Mouse (Mus musculus): Measurements from ENCODE around the gene Dcps. TPM values are rescaled to one million over a fixed set of nuclear protein-coding genes. Genes with fewer than 3 reads are reported as not detected.
A peak's percentile ranks its signal among the peaks of the same experiment; 100 is the strongest.

The Dcps gene
- polyA plus RNA-seq, 1 experiment from 2014 or later, result 98.4 TPM

DNA sequence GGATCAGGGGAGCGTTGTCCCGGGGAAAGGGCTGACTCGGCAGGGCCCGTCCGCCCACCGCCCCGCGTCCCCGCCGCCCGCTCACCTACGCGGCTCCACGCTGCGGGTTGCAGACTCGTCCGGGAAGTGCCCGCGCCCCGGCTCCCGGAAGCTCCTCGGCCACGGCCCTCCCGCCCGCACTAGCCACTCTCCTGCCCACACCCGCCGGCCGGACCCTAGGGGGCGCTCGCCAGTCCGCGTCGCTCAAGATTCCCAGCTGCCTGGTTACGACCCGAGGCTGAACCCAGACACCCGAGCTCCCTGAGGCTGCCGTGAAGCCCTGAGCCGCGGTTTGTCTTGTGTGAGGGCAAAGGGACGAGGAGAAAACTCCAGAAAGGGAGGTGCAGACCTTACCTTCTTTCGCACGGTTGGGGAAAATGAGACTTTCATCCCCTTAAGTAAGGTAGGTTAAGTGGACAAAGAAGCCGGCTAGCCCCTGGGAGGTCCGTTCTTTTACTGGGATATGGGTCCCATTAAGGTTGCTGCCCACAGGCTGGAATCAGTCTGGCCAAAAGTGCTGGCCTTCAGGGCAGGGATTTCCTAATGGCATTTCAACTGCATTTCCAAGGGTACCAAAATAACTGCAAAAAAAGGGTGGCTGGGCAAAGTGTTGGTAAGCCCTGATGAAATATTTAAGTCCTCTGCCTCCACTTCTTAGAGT lies 24.1 kb upstream of the Dcps start, which contains the start of the genes Srpr and Tirap:
Srpr (plus strand) TSS at position 404 of the 700 bp plus-strand sequence.
Tirap (minus strand) TSS at position 520 of the 700 bp plus-strand sequence.
- Histone ChIP-seq H3K27me3 (ENCODE audit: insufficient read depth, low read length) (no peaks in the 10 kb centered on the region), H3K27ac (ENCODE audit: low read length) (peak within 1 kb of the TSS; percentile 55; the same call in 1 of the 2 replicates), H3K36me3 (ENCODE audit: insufficient read depth, low read length) (peaks cover 6% of the 10 kb centered on the region), H3K4me1 (ENCODE audit: insufficient read depth, low read length) (peaks cover 16% of the 10 kb centered on the region; the same call in 1 of the 2 replicates), H3K4me3 (ENCODE audit: low read length) (peak within 1 kb of the TSS; percentile 71), H3K4me2 (replicated peaks; ENCODE audit: low read depth, low read length) (peak within 1 kb of the TSS; percentile 83), H3K9ac (replicated peaks; ENCODE audit: low read length) (peak within 1 kb of the TSS; percentile 86), H3K9me3 (ENCODE audit: low read length) (no peaks in the 10 kb centered on the region)
- ATAC-seq (ENCODE audit: low FRiP score, low TSS enrichment), result peak; percentile 95
- under 1% methylated on average over 36 of the region's 44 CpGs for WGBS

DNA sequence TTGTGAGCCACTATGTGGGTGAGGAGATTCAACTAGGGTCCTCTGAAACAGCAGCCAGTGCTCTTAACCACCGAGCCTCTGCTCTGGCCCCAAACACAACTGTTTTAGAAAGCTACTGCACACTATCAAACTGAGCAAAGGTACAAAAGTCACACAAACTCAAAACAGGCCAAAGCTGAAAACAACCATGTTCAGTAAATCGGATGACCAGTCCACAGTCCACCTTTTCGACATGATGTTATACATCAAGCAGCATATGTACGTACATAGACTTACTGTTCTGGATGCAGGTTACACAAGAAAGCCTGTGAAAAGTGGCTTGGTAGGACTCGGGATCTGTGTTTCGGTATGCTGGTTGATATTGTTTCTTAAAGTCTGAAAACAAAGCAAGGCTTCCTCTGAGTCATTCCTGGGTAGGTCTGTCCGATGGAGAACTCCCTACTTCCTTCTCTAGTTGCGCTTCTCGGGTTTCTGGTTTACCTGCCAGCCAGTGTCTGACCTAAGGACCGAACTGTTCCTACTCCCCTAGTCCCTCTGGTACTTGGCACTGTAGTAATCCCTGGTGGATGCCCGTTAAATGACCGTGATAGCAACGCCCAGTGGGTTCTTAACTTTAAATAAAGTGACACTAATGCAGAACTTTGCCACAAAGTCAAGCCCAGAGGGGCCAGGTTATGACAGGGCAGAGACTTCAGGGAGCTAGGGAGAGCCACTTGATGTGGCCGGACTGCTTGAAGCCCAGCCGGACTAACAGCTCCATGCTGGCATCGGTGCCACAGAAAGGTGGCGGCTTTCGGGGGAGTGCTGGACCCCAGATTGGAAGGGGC lies 23.3 kb upstream of the Dcps start:
- Histone ChIP-seq H3K4me1 (ENCODE audit: insufficient read depth, low read length) (peaks cover 16% of the 10 kb centered on the region; the same call in 1 of the 2 replicates), H3K27me3 (ENCODE audit: insufficient read depth, low read length) (no peaks in the 10 kb centered on the region), H3K27ac (ENCODE audit: low read length) (peak overlapping the region; percentile 55; the same call in 1 of the 2 replicates), H3K36me3 (ENCODE audit: insufficient read depth, low read length) (no peaks in the 10 kb centered on the region), H3K4me2 (replicated peaks; ENCODE audit: low read depth, low read length) (peak overlapping the region; percentile 83), H3K9me3 (ENCODE audit: low read length) (no peaks in the 10 kb centered on the region), H3K9ac (replicated peaks; ENCODE audit: low read length) (peak overlapping the region; percentile 86), H3K4me3 (ENCODE audit: low read length) (peak overlapping the region; percentile 71)
- WGBS, result 23% methylated on average over 18 of the region's 18 CpGs
- peak; percentile 66 for ATAC-seq (ENCODE audit: low FRiP score, low TSS enrichment)

DNA sequence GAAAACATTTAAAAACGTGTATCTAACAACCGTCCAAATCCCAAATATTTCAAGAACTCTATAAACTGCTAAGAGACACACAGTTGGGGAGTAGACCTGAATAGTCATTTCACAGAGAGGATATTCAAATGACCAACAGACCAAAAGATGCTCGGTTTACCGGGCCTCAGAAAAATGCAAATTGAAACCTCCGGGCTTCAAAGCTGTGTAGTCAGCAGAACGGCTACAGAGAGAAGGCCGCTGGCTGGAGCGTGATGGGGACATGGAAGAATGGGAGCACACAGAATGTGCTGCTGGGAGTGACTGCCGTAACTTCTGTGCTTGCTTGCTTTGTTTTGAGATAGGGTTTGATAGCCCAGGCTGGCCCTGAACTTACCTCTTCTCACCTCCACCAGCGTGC lies 22.5 kb upstream of the Dcps start:
- Histone ChIP-seq H3K4me1 (ENCODE audit: insufficient read depth, low read length) (peaks cover 16% of the 10 kb centered on the region; the same call in 1 of the 2 replicates), H3K9me3 (ENCODE audit: low read length) (no peaks in the 10 kb centered on the region), H3K36me3 (ENCODE audit: insufficient read depth, low read length) (no peaks in the 10 kb centered on the region), H3K9ac (replicated peaks; ENCODE audit: low read length) (no peak overlapping the region), H3K4me3 (ENCODE audit: low read length) (no peak overlapping the region), H3K27me3 (ENCODE audit: insufficient read depth, low read length) (no peaks in the 10 kb centered on the region), H3K27ac (ENCODE audit: low read length) (no peak overlapping the region), H3K4me2 (replicated peaks; ENCODE audit: low read depth, low read length) (peak overlapping the region; percentile 83)
- WGBS, result 74% methylated on average over 10 of the region's 10 CpGs
- ATAC-seq (ENCODE audit: low FRiP score, low TSS enrichment), result no peak

DNA sequence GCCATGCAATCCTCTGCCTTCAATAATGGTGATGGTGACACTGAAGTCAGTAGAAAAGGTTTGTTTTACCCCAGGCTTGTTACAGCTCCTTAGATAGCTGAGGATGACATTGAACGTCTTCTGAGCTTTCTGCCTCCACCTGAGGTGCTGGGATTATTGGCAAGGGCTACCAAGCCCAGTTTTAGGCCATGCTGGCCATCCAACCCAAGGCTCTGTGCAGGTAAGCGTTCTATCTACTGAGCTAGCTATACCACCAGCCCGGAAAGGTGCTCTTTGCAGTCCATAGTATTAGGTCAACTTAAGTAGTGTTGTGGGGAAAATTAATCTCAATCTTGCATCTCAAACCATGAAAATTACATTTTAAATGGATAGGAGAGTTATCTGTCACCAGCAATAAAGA lies 21.8 kb upstream of the Dcps start:
- ATAC-seq (ENCODE audit: low FRiP score, low TSS enrichment), result no peak
- peaks cover 16% of the 10 kb centered on the region; the same call in 1 of the 2 replicates for H3K4me1 ChIP-seq (ENCODE audit: insufficient read depth, low read length)
- H3K36me3 ChIP-seq (ENCODE audit: insufficient read depth, low read length), result no peaks in the 10 kb centered on the region
- H3K27me3 ChIP-seq (ENCODE audit: insufficient read depth, low read length), result no peaks in the 10 kb centered on the region
- 90% methylated on average over 3 of the region's 3 CpGs for WGBS
- H3K4me3 ChIP-seq (ENCODE audit: low read length), result no peak overlapping the region
- H3K27ac ChIP-seq (ENCODE audit: low read length), result no peak overlapping the region
- H3K9me3 ChIP-seq (ENCODE audit: low read length), result no peaks in the 10 kb centered on the region
- H3K9ac ChIP-seq (replicated peaks; ENCODE audit: low read length), result no peak overlapping the region
- no peak overlapping the region for H3K4me2 ChIP-seq (replicated peaks; ENCODE audit: low read depth, low read length)

DNA sequence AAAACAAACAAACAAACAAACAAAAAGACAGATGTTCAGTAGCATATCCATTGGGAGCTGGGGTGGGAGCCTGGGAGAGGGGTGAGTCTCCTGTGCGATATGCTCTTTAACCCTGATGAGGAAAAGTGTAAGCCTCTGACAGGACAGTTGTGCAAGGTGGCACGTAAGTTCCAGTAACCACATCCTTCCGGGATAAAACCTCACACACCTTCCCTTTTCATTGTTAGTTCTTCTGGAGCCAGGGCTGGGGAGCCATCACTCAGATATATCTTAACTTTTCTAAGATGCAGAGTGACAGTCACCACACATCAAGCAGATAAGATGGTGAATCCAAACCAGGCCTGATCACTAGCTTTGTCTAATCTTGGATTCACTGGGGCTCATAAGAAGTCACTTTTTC lies 18.2 kb upstream of the Dcps start:
- Histone ChIP-seq H3K9ac (replicated peaks; ENCODE audit: low read length) (no peak overlapping the region), H3K4me3 (ENCODE audit: low read length) (no peak overlapping the region), H3K9me3 (ENCODE audit: low read length) (no peaks in the 10 kb centered on the region), H3K36me3 (ENCODE audit: insufficient read depth, low read length) (peaks cover 13% of the 10 kb centered on the region), H3K27me3 (ENCODE audit: insufficient read depth, low read length) (no peaks in the 10 kb centered on the region), H3K4me1 (ENCODE audit: insufficient read depth, low read length) (peaks cover 6% of the 10 kb centered on the region; the same call in 1 of the 2 replicates), H3K4me2 (replicated peaks; ENCODE audit: low read depth, low read length) (no peak overlapping the region), H3K27ac (ENCODE audit: low read length) (no peak overlapping the region)
- 98% methylated on average over 3 of the region's 3 CpGs for whole genome bisulfite sequencing
- no peak for ATAC-seq (ENCODE audit: low FRiP score, low TSS enrichment)

DNA sequence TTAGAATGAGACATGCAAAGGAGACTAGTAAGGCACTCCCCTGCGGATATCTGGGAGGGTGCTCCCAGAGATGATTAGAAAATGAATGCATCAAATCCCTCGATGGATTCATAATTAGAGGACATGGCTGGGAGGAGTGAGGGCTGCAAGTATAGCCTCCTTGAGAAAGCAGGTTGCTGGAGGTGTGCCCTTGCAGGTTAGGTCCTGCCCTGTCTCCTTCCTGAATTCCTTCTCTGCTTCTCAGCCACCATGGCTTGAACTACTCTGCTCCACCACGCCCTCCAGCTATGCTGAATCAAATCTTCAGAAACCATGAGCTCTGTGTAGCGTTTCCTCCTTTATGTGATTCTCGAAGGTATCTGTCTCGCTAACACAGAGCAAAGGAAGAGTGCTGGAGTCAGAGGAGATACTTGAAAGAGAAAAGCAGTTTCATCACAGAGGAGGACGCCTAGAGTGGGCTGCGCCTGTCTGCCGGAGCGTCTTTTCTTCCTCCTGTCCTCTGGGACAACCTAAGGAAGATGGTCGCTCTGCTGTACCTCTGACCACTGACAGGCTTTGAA lies 17.2 kb upstream of the Dcps start:
- Histone ChIP-seq H3K27me3 (ENCODE audit: insufficient read depth, low read length) (no peaks in the 10 kb centered on the region), H3K4me2 (replicated peaks; ENCODE audit: low read depth, low read length) (no peak overlapping the region), H3K9ac (replicated peaks; ENCODE audit: low read length) (no peak overlapping the region), H3K9me3 (ENCODE audit: low read length) (no peaks in the 10 kb centered on the region), H3K4me3 (ENCODE audit: low read length) (no peak overlapping the region), H3K4me1 (ENCODE audit: insufficient read depth, low read length) (no peaks in the 10 kb centered on the region), H3K36me3 (ENCODE audit: insufficient read depth, low read length) (peaks cover 20% of the 10 kb centered on the region), H3K27ac (ENCODE audit: low read length) (no peak overlapping the region)
- no peak for ATAC-seq (ENCODE audit: low FRiP score, low TSS enrichment)
- 84% methylated on average over 11 of the region's 11 CpGs for WGBS

DNA sequence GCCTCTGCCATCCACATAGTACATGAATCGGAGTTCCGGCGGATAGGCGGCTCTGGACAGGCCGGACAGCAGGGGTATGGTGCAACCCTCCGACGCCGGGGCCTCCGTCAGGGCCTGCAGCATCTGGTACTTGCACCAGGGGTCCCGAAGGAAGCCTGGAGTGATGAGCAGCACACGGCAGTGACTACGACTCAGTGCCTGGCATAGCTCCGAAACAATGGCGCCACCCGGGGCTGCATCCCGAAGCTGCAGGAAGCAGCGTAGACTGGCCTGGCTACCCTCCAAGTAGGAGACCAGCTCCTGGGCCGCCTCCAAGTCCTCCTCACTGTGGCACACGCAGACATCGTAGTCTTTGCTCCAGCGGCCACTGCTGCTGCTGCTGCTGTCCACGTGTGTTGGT lies 12.8 kb upstream of the Dcps start:
- no peak overlapping the region for H3K4me2 ChIP-seq (replicated peaks; ENCODE audit: low read depth, low read length)
- no peaks in the 10 kb centered on the region for H3K4me1 ChIP-seq (ENCODE audit: insufficient read depth, low read length)
- 82% methylated on average over 22 of the region's 22 CpGs for WGBS
- H3K27ac ChIP-seq (ENCODE audit: low read length), result no peak overlapping the region
- H3K9ac ChIP-seq (replicated peaks; ENCODE audit: low read length), result no peak overlapping the region
- ATAC-seq (ENCODE audit: low FRiP score, low TSS enrichment), result 0 out of 2 replicates have a peak, but pooled peaks have one; percentile 12
- H3K9me3 ChIP-seq (ENCODE audit: low read length), result no peaks in the 10 kb centered on the region
- no peak overlapping the region for H3K4me3 ChIP-seq (ENCODE audit: low read length)
- no peaks in the 10 kb centered on the region for H3K27me3 ChIP-seq (ENCODE audit: insufficient read depth, low read length)
- peaks cover 26% of the 10 kb centered on the region for H3K36me3 ChIP-seq (ENCODE audit: insufficient read depth, low read length)

DNA sequence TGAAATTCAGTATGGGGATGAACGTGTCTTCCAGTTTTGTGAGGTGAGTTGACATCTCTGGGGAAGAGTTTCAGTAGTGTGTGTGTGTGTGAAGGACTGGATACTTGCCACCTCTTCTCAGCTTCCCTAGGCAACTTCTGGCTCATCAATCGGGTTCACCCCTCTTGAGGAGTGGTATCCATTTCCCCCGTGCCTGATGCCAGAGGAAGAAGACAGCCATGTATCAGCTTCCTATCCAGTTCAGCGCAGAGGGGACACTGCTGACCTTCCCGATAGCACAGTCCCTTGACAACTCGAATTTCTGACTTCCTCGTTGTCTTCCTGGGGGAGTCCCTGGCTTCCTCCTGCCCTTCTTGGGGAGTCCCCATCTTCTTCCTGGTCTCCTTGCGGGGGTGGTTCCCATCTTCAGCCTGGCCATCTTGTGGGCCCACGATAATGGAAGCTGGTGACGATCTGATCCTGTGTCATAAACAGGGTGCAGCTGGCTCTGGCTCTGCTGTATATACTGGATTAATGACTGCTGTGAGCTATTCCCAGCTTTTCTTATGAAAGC lies 11.6 kb upstream of the Dcps start:
- Histone ChIP-seq H3K9me3 (ENCODE audit: low read length) (no peaks in the 10 kb centered on the region), H3K4me3 (ENCODE audit: low read length) (no peak overlapping the region), H3K4me1 (ENCODE audit: insufficient read depth, low read length) (no peaks in the 10 kb centered on the region), H3K9ac (replicated peaks; ENCODE audit: low read length) (no peak overlapping the region), H3K27ac (ENCODE audit: low read length) (no peak overlapping the region), H3K36me3 (ENCODE audit: insufficient read depth, low read length) (peaks cover 26% of the 10 kb centered on the region), H3K4me2 (replicated peaks; ENCODE audit: low read depth, low read length) (no peak overlapping the region), H3K27me3 (ENCODE audit: insufficient read depth, low read length) (no peaks in the 10 kb centered on the region)
- WGBS, result 82% methylated on average over 10 of the region's 10 CpGs
- ATAC-seq (ENCODE audit: low FRiP score, low TSS enrichment), result no peak

DNA sequence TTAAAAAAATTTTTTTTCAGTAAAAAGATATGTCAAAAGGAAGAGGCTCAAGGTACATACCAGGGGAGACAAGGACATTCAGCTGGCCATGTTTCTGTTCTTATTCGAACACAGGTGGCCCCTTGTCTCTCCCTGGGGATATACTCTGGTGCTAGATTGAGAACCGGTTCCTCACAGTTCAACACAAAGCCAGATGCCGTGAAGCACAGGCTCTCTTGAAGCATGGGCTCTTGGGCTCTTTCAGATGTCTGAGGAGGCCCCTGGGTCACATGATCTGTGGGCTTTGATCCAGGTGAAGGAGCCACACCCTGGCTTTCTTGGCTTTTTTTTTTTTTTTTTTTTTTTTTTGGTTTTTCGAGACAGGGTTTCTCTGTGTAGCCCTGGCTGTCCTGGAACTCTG lies 10.6 kb upstream of the Dcps start:
- H3K36me3 ChIP-seq (ENCODE audit: insufficient read depth, low read length), result peaks cover 26% of the 10 kb centered on the region
- H3K27me3 ChIP-seq (ENCODE audit: insufficient read depth, low read length), result no peaks in the 10 kb centered on the region
- H3K9me3 ChIP-seq (ENCODE audit: low read length), result no peaks in the 10 kb centered on the region
- no peak overlapping the region for H3K27ac ChIP-seq (ENCODE audit: low read length)
- H3K9ac ChIP-seq (replicated peaks; ENCODE audit: low read length), result no peak overlapping the region
- no peaks in the 10 kb centered on the region for H3K4me1 ChIP-seq (ENCODE audit: insufficient read depth, low read length)
- 72% methylated on average over 4 of the region's 4 CpGs for WGBS
- no peak overlapping the region for H3K4me3 ChIP-seq (ENCODE audit: low read length)
- no peak for ATAC-seq (ENCODE audit: low FRiP score, low TSS enrichment)
- H3K4me2 ChIP-seq (replicated peaks; ENCODE audit: low read depth, low read length), result no peak overlapping the region
